7 mouse cellular contexts compared by ENCODE assay signal in genomic region chr7:19130657-19131056, GRCm38 (mm10). TPM values are rescaled to one million over a fixed set of nuclear protein-coding genes. Genes with fewer than 3 reads are reported as not detected.
DNase-seq lines count a peak whose midpoint lies in the region; ATAC-seq lines count a peak whose summit lies in the region.

No protein-coding gene starts in this region.

- no peaks in the 10 kb centered on the region for H3K9me3 ChIP-seq in lung, embryonic 16.5 days (ENCODE audit: control insufficient read depth, low read length)
- no peaks in the 10 kb centered on the region for H3K9me3 ChIP-seq in embryonic facial prominence, embryonic 12.5 days
- no peaks in the 10 kb centered on the region for H3K9me3 ChIP-seq in intestine, embryonic 14.5 days (ENCODE audit: control insufficient read depth, low read length)

- H3K4me3 ChIP-seq in lung, embryonic 16.5 days (ENCODE audit: low read length), result peak overlapping the region; percentile 57
- peak overlapping the region; percentile 43 for H3K4me3 ChIP-seq in embryonic facial prominence, embryonic 12.5 days
- H3K4me3 ChIP-seq in intestine, embryonic 14.5 days (ENCODE audit: low read depth, low read length), result peak overlapping the region; percentile 40

- ATAC-seq in lung, embryonic 16.5 days (ENCODE audit: low read depth), result no peak
- no peak for ATAC-seq in embryonic facial prominence, embryonic 12.5 days (ENCODE audit: insufficient number of reproducible peaks, insufficient read depth, low FRiP score, low TSS enrichment)
- no peak for ATAC-seq in intestine, embryonic 14.5 days (replicated peaks; ENCODE audit: low FRiP score, low TSS enrichment, low read depth)

- peak overlapping the region; percentile 84 for H3K27ac ChIP-seq in lung, embryonic 16.5 days (ENCODE audit: low read length)
- H3K27ac ChIP-seq in embryonic facial prominence, embryonic 12.5 days, result peak overlapping the region; percentile 86
- H3K27ac ChIP-seq in intestine, embryonic 14.5 days (ENCODE audit: low read depth), result peak overlapping the region; percentile 43

- WGBS in lung, embryonic 16.5 days, result 27% methylated on average over 4 of the region's 4 CpGs
- 26% methylated on average over 4 of the region's 4 CpGs for WGBS in embryonic facial prominence, embryonic 12.5 days
- 32% methylated on average over 4 of the region's 4 CpGs for WGBS in intestine, embryonic 14.5 days

- peak overlapping the region; percentile 60 for H3K9ac ChIP-seq in lung, embryonic 16.5 days (ENCODE audit: low read length)
- H3K9ac ChIP-seq in embryonic facial prominence, embryonic 12.5 days, result peak overlapping the region; percentile 11; the same call in 1 of the 2 replicates
- H3K9ac ChIP-seq in intestine, embryonic 14.5 days (ENCODE audit: low read length), result no peak overlapping the region

- H3K36me3 ChIP-seq in lung, embryonic 16.5 days (ENCODE audit: control insufficient read depth, insufficient read depth, low read length), result peaks cover 4% of the 10 kb centered on the region; the same call in 1 of the 2 replicates
- H3K36me3 ChIP-seq in embryonic facial prominence, embryonic 12.5 days, result peaks cover 16% of the 10 kb centered on the region
- H3K36me3 ChIP-seq in intestine, embryonic 14.5 days (ENCODE audit: control insufficient read depth, insufficient read depth, low read length), result peaks cover 18% of the 10 kb centered on the region

- peaks cover 10% of the 10 kb centered on the region for H3K4me1 ChIP-seq in lung, embryonic 16.5 days (replicated peaks; ENCODE audit: control insufficient read depth, insufficient read depth, low read length)
- H3K4me1 ChIP-seq in embryonic facial prominence, embryonic 12.5 days, result peaks cover 13% of the 10 kb centered on the region; the same call in 1 of the 2 replicates
- H3K4me1 ChIP-seq in intestine, embryonic 14.5 days (replicated peaks; ENCODE audit: control insufficient read depth, insufficient read depth, low read length), result peaks cover 12% of the 10 kb centered on the region; the same call in 1 of the 2 replicates

- DNase-seq in lung, postnatal 25 days (ENCODE audit: low spot score), result no peak
- DNase-seq in intestine, embryonic 14.5 days (ENCODE audit: low spot score), result no peak
- DNase-seq in naive thymus-derived CD4-positive, alpha-beta T cell, adult 2 months (ENCODE audit: low read depth), result peak; percentile 43
- no peak for DNase-seq in left cerebral cortex, adult 9 months (ENCODE audit: low spot score in 2 of 2)
- DNase-seq in gastrocnemius, postnatal 10 days, result no peak

- H3K4me2 ChIP-seq in lung, embryonic 16.5 days (ENCODE audit: low read depth, low read length), result peak overlapping the region; percentile 59
- H3K4me2 ChIP-seq in embryonic facial prominence, embryonic 12.5 days (replicated peaks), result peak overlapping the region; percentile 61
- H3K4me2 ChIP-seq in intestine, embryonic 14.5 days (ENCODE audit: low read length), result peak overlapping the region; percentile 67

- no peaks in the 10 kb centered on the region for H3K27me3 ChIP-seq in lung, embryonic 16.5 days (ENCODE audit: control insufficient read depth, insufficient read depth, low read depth, low read length)
- no peaks in the 10 kb centered on the region for H3K27me3 ChIP-seq in embryonic facial prominence, embryonic 12.5 days
- no peaks in the 10 kb centered on the region for H3K27me3 ChIP-seq in intestine, embryonic 14.5 days (replicated peaks; ENCODE audit: control insufficient read depth, insufficient read depth, low read length)

RNA-seq across cellular contexts. Expression of gene Fbxo46, which starts 11.0 kb away (rescaled TPM):
- 16.2 and 16.3 TPM in 2 replicates for polyA plus RNA-seq in lung, embryonic 16.5 days (2015; fragmentation: Nextera tagmentation; extraction: Ambion mirVana)
- 19.8 and 21.6 TPM in 2 replicates for polyA plus RNA-seq in embryonic facial prominence, embryonic 12.5 days (2016; fragmentation: Nextera tagmentation; extraction: Ambion mirVana)
- 8.1 and 8.8 TPM in 2 replicates for polyA plus RNA-seq in intestine, embryonic 14.5 days (2014; fragmentation: Nextera tagmentation; extraction: Ambion mirVana)
- 1 to 10 TPM; 2.7 to 4.2 TPM for total RNA-seq in gastrocnemius, postnatal 10 days (2021)

RNA-seq across cellular contexts. Expression of gene Gm4969, which starts 12.5 kb away (rescaled TPM):
- polyA plus RNA-seq in lung, embryonic 16.5 days (2015; fragmentation: Nextera tagmentation; extraction: Ambion mirVana), result 1.9 and 2.2 TPM in 2 replicates
- 3.6 and 3.8 TPM in 2 replicates for polyA plus RNA-seq in embryonic facial prominence, embryonic 12.5 days (2016; fragmentation: Nextera tagmentation; extraction: Ambion mirVana)
- polyA plus RNA-seq in intestine, embryonic 14.5 days (2014; fragmentation: Nextera tagmentation; extraction: Ambion mirVana), result 3.7 and 4.7 TPM in 2 replicates
- total RNA-seq in gastrocnemius, postnatal 10 days (2021), result under 1 TPM in 1 of 2 experiments, not detected in 1; 0.14 TPM

RNA-seq across cellular contexts. Expression of gene Qpctl, which starts 18.4 kb away (rescaled TPM):
- 15.4 and 15.7 TPM in 2 replicates for polyA plus RNA-seq in lung, embryonic 16.5 days (2015; fragmentation: Nextera tagmentation; extraction: Ambion mirVana)
- 16.7 and 17.4 TPM in 2 replicates for polyA plus RNA-seq in embryonic facial prominence, embryonic 12.5 days (2016; fragmentation: Nextera tagmentation; extraction: Ambion mirVana)
- polyA plus RNA-seq in intestine, embryonic 14.5 days (2014; fragmentation: Nextera tagmentation; extraction: Ambion mirVana), result 10.1 and 11.0 TPM in 2 replicates
- total RNA-seq in gastrocnemius, postnatal 10 days (2021), result 1 to 10 TPM; 5.0 to 5.5 TPM

RNA-seq across cellular contexts. Expression of gene Snrpd2, which starts 18.9 kb away (rescaled TPM):
- polyA plus RNA-seq in lung, embryonic 16.5 days (2015; fragmentation: Nextera tagmentation; extraction: Ambion mirVana), result 135 and 144 TPM in 2 replicates
- polyA plus RNA-seq in embryonic facial prominence, embryonic 12.5 days (2016; fragmentation: Nextera tagmentation; extraction: Ambion mirVana), result 149 and 166 TPM in 2 replicates
- 166 and 167 TPM in 2 replicates for polyA plus RNA-seq in intestine, embryonic 14.5 days (2014; fragmentation: Nextera tagmentation; extraction: Ambion mirVana)
- 10 to 100 TPM; 72.9 to 77.4 TPM for total RNA-seq in gastrocnemius, postnatal 10 days (2021)

RNA-seq across cellular contexts. Expression of gene Gipr, which starts 35.3 kb away (rescaled TPM):
- 5.6 and 8.2 TPM in 2 replicates for polyA plus RNA-seq in lung, embryonic 16.5 days (2015; fragmentation: Nextera tagmentation; extraction: Ambion mirVana)
- 0.54 and 0.84 TPM in 2 replicates for polyA plus RNA-seq in embryonic facial prominence, embryonic 12.5 days (2016; fragmentation: Nextera tagmentation; extraction: Ambion mirVana)
- 2.2 and 2.7 TPM in 2 replicates for polyA plus RNA-seq in intestine, embryonic 14.5 days (2014; fragmentation: Nextera tagmentation; extraction: Ambion mirVana)
- under 1 TPM in 1 of 2 experiments, not detected in 1; 0.14 TPM for total RNA-seq in gastrocnemius, postnatal 10 days (2021)
